Mouse (Mus musculus): ENCODE results near the gene Stpg1. TPM values are rescaled to one million over a fixed set of nuclear protein-coding genes. Genes with fewer than 3 reads are reported as not detected.

Gene Stpg1
- polyA plus RNA-seq, 1 experiment from 2014 or later: 1.2 TPM

GRCm38 (mm10) chr4:135545080-135545511 is 50.5 kb downstream of the Stpg1 start:
- Histone ChIP-seq H3K4me1 (replicated peaks) (peaks cover 43% of the 10 kb centered on the region), H3K36me3 (no peaks in the 10 kb centered on the region), H3K27ac (peak overlapping the region; percentile 67; the same call in 1 of the 2 replicates), H3K9me3 (no peaks in the 10 kb centered on the region), H3K4me3 (peak overlapping the region; percentile 30), H3K27me3 (ENCODE audit: insufficient read depth, poor library complexity, severe bottlenecking) (peaks cover 41% of the 10 kb centered on the region)
- 24% methylated on average over 8 of the region's 8 CpGs for WGBS
- DNase-seq (ENCODE audit: low spot score): no peak

GRCm38 (mm10) chr4:135546008-135546407 is 51.4 kb downstream of the Stpg1 start:
- Histone ChIP-seq H3K9me3 (no peaks in the 10 kb centered on the region), H3K27me3 (ENCODE audit: insufficient read depth, poor library complexity, severe bottlenecking) (peaks cover 50% of the 10 kb centered on the region), H3K4me3 (no peak overlapping the region), H3K36me3 (no peaks in the 10 kb centered on the region), H3K27ac (no peak overlapping the region), H3K4me1 (replicated peaks) (peaks cover 49% of the 10 kb centered on the region)
- no peak for DNase-seq (ENCODE audit: low spot score)
- 88% methylated on average over 7 of the region's 7 CpGs for WGBS

DNA sequence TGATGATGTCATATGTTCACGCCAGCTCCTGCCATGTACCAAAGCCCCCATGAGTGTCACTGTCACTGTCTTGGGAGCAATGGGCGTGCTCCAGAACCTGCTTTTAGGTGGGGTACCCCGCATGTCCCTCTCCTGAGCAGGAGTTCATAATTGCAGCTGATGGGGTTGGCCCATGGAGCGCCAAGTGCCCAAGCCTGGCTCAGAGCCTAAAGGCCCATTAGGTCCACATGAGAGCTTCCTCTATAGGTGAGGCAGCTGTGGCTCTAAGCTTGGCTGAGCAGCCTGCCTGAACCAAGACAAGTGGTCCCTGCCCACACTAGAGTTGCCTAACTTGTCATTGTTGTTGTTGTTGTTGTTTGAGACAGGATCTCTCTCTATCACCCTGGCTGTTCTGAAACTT is 52.2 kb downstream of the Stpg1 start:
- no peak for DNase-seq (ENCODE audit: low spot score)
- Histone ChIP-seq H3K4me1 (replicated peaks) (peaks cover 53% of the 10 kb centered on the region), H3K27ac (no peak overlapping the region), H3K27me3 (ENCODE audit: insufficient read depth, poor library complexity, severe bottlenecking) (peaks cover 52% of the 10 kb centered on the region), H3K4me3 (no peak overlapping the region), H3K9me3 (no peaks in the 10 kb centered on the region), H3K36me3 (no peaks in the 10 kb centered on the region)
- 90% methylated on average over 4 of the region's 4 CpGs for whole genome bisulfite sequencing

DNA sequence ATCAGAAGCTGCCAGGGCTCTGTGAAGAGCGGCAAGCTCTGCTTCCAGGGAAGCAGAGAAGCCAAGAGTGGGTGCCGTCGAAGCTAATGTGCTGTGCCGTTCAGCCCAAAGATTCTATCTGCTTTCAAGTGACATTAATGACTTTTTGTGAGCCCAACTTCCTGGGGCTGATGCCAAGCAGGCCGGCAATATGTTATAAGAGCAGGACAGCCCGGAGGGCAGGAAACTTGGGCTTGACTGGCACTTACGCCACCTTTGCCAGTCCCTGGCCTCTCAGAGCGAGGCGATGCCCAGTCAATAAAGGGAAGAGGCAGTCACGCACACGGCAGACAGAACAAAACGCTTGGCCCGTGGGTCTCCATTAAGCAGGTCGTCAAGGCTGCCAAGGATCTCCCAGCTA is 53.0 kb downstream of the Stpg1 start:
- Histone ChIP-seq H3K9me3 (no peaks in the 10 kb centered on the region), H3K4me3 (no peak overlapping the region), H3K27ac (peak overlapping the region; percentile 8; the same call in 1 of the 2 replicates), H3K27me3 (ENCODE audit: insufficient read depth, poor library complexity, severe bottlenecking) (peaks cover 55% of the 10 kb centered on the region), H3K4me1 (replicated peaks) (peaks cover 61% of the 10 kb centered on the region), H3K36me3 (no peaks in the 10 kb centered on the region)
- 75% methylated on average over 14 of the region's 14 CpGs for WGBS
- no peak for DNase-seq (ENCODE audit: low spot score)

DNA sequence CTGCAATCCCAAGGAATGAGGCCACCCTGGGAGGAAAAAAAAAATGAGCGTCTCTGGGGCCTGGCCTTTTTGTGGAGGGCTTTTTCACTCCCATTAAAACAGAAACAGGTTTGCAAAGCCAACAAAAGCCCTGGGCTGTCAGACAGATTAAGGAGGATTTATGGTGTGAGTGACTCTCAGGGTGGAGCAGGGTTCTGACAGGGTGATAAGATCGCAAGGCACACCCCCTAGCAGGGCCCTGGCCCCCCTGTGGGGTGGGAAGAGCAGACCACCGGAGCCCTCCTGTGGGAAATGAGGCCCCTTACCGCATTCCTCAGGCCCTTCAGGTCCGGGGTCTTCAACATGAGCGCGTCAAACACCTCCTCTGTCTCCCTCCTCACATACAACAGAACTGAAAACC is 53.5 kb downstream of the Stpg1 start:
- Histone ChIP-seq H3K4me3 (no peak overlapping the region), H3K27me3 (ENCODE audit: insufficient read depth, poor library complexity, severe bottlenecking) (peaks cover 61% of the 10 kb centered on the region), H3K9me3 (no peaks in the 10 kb centered on the region), H3K4me1 (replicated peaks) (peaks cover 66% of the 10 kb centered on the region), H3K36me3 (no peaks in the 10 kb centered on the region), H3K27ac (peak overlapping the region; percentile 8)
- no peak for DNase-seq (ENCODE audit: low spot score)
- 29% methylated on average over 7 of the region's 7 CpGs for WGBS

GRCm38 (mm10) chr4:135548521-135549077 is 54.0 kb downstream of the Stpg1 start:
- peaks cover 71% of the 10 kb centered on the region for H3K4me1 ChIP-seq (replicated peaks)
- WGBS: 42% methylated on average over 9 of the region's 9 CpGs
- DNase-seq (ENCODE audit: low spot score): no peak
- H3K27ac ChIP-seq: peak overlapping the region; percentile 8; the same call in 1 of the 2 replicates
- no peak overlapping the region for H3K4me3 ChIP-seq
- peaks cover 61% of the 10 kb centered on the region for H3K27me3 ChIP-seq (ENCODE audit: insufficient read depth, poor library complexity, severe bottlenecking)
- no peaks in the 10 kb centered on the region for H3K9me3 ChIP-seq
- H3K36me3 ChIP-seq: no peaks in the 10 kb centered on the region

- peaks cover 74% of the 10 kb centered on the region for H3K4me1 ChIP-seq (replicated peaks)
- no peaks in the 10 kb centered on the region for H3K9me3 ChIP-seq
- peaks cover 61% of the 10 kb centered on the region for H3K27me3 ChIP-seq (ENCODE audit: insufficient read depth, poor library complexity, severe bottlenecking)
- H3K4me3 ChIP-seq: no peak overlapping the region
- 78% methylated on average over 6 of the region's 6 CpGs for WGBS
- no peak overlapping the region for H3K27ac ChIP-seq
- DNase-seq (ENCODE audit: low spot score): no peak
- H3K36me3 ChIP-seq: no peaks in the 10 kb centered on the region
Measured at GRCm38 (mm10) chr4:135549323-135549722, 54.7 kb downstream of the Stpg1 start.

DNA sequence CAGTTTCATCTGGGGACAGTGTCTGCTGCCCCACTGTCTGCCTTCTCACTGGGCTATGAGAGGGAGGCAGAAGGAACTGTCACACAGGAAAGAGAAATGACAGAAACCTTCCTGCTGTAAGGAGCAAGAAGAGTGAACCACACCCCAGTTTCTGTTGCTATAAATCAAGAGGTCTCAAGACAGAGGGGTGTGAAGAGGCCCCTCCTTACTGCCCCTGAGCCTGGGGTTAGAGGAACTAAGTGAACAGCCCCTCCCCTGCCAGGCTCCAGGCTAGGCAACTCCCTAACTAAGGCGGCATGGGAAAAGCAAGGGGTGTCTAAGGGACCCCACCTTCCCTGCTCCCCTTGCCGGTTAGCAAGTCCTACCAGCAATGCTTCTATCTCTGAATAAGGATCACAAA is 69.2 kb downstream of the Stpg1 start:
- WGBS: 70% methylated on average over 2 of the region's 2 CpGs
- no peak overlapping the region for H3K4me3 ChIP-seq
- H3K27me3 ChIP-seq (ENCODE audit: insufficient read depth, poor library complexity, severe bottlenecking): peaks cover 39% of the 10 kb centered on the region
- no peak for DNase-seq (ENCODE audit: low spot score)
- H3K27ac ChIP-seq: no peak overlapping the region
- H3K4me1 ChIP-seq (replicated peaks): peaks cover 23% of the 10 kb centered on the region
- no peaks in the 10 kb centered on the region for H3K9me3 ChIP-seq
- no peaks in the 10 kb centered on the region for H3K36me3 ChIP-seq

GRCm38 (mm10) chr4:135565400-135565799 is 70.8 kb downstream of the Stpg1 start:
- H3K4me1 ChIP-seq (replicated peaks): peaks cover 40% of the 10 kb centered on the region
- H3K9me3 ChIP-seq: no peaks in the 10 kb centered on the region
- 81% methylated on average over 9 of the region's 9 CpGs for WGBS
- H3K27ac ChIP-seq: no peak overlapping the region
- no peak for DNase-seq (ENCODE audit: low spot score)
- H3K27me3 ChIP-seq (ENCODE audit: insufficient read depth, poor library complexity, severe bottlenecking): peaks cover 55% of the 10 kb centered on the region
- H3K36me3 ChIP-seq: no peaks in the 10 kb centered on the region
- no peak overlapping the region for H3K4me3 ChIP-seq

DNA sequence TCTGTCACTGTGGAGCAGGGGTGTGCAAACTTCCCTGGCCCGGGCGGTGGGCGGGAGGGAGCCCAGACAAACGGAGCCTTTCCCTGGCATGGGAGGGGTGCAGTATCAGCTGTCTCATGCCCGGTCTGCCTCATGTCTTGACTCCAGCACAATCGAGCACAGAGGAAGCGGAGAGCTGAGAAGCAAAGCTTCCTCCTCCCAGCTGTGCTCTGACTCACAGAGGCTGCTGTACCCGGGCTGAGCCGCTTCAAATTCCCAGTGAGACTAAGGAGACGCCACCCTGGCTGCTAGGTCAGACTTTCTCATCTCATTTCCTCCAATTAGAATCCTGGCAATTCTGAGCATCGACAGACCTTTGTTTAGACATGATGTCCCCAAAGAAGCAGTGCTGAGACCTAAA is 72.5 kb downstream of the Stpg1 start:
- Histone ChIP-seq H3K27ac (no peak overlapping the region), H3K36me3 (no peaks in the 10 kb centered on the region), H3K9me3 (no peaks in the 10 kb centered on the region), H3K27me3 (ENCODE audit: insufficient read depth, poor library complexity, severe bottlenecking) (peaks cover 71% of the 10 kb centered on the region), H3K4me1 (replicated peaks) (peaks cover 56% of the 10 kb centered on the region), H3K4me3 (no peak overlapping the region)
- no peak for DNase-seq (ENCODE audit: low spot score)
- 50% methylated on average over 11 of the region's 11 CpGs for WGBS

DNA sequence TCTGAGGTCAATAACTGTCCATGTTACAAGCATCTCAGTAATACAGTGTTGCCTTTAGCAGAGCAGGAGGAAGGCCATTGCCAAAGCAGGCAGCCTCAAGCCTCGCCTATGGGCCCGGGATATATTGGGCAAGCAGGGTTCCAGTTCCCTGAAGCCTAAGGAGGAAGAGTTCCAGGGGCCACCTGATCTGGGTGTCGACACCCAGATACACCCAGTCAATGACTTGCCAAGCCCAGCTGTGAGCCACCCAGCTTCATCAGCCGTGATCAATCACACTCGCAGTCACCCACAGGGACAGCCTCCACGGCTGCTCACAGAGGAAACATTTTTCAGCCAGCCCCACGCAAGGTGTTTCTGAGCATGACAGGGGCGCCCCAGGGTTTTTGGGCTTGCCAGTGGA is 72.9 kb downstream of the Stpg1 start:
- Histone ChIP-seq H3K36me3 (no peaks in the 10 kb centered on the region), H3K4me3 (no peak overlapping the region), H3K27me3 (ENCODE audit: insufficient read depth, poor library complexity, severe bottlenecking) (peaks cover 76% of the 10 kb centered on the region), H3K9me3 (no peaks in the 10 kb centered on the region), H3K27ac (no peak overlapping the region), H3K4me1 (replicated peaks) (peaks cover 60% of the 10 kb centered on the region)
- no peak for DNase-seq (ENCODE audit: low spot score)
- WGBS: 67% methylated on average over 8 of the region's 8 CpGs

DNA sequence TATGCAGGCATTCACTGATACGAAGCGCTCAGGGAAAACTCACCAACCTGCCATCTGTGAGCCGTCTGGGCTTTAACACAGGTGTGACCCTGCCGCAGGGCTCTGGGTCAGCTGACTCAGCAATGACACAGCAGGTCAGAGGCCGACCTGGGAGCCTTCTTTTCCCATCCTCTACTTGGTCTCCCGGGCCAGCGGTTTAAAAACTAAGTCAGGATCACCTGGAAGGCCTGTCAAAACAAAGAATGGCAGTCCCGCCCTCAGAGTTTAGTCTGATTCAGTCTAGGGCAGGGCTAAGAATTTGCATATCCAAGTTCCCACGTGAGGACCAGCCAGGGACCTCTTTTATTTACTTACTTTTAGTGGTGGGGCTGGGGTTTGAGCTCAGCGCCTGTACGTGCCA is 74.6 kb downstream of the Stpg1 start:
- WGBS: 6% methylated on average over 11 of the region's 11 CpGs
- no peaks in the 10 kb centered on the region for H3K9me3 ChIP-seq
- H3K36me3 ChIP-seq: no peaks in the 10 kb centered on the region
- no peak overlapping the region for H3K27ac ChIP-seq
- DNase-seq (ENCODE audit: low spot score): no peak
- H3K27me3 ChIP-seq (ENCODE audit: insufficient read depth, poor library complexity, severe bottlenecking): peaks cover 87% of the 10 kb centered on the region
- H3K4me3 ChIP-seq: peak overlapping the region; percentile 55; the same call in 1 of the 2 replicates
- H3K4me1 ChIP-seq (replicated peaks): peaks cover 77% of the 10 kb centered on the region

GRCm38 (mm10) chr4:135570152-135571036 is 75.8 kb downstream of the Stpg1 start:
- Histone ChIP-seq H3K4me3 (peak overlapping the region; percentile 55), H3K9me3 (no peaks in the 10 kb centered on the region), H3K36me3 (no peaks in the 10 kb centered on the region), H3K27me3 (ENCODE audit: insufficient read depth, poor library complexity, severe bottlenecking) (peaks cover 94% of the 10 kb centered on the region), H3K27ac (peak overlapping the region; percentile 35; the same call in 1 of the 2 replicates), H3K4me1 (replicated peaks) (peaks cover 81% of the 10 kb centered on the region)
- peak; percentile 66 for DNase-seq (ENCODE audit: low spot score)
- WGBS: 11% methylated on average over 32 of the region's 32 CpGs
